Mouse (Mus musculus): ENCODE measurements around the gene Zfp706.

- TF ChIP-seq CTCF (IDR thresholded peaks at IDR 0.05; ENCODE audit: low read depth, low read length): peak; percentile 13; the same call in 1 of the 2 replicates
- TF ChIP-seq POLR2A (IDR thresholded peaks at IDR 0.05; ENCODE audit: extremely low read depth, insufficient read depth, low read length): no peak
Measured at GRCm38 (mm10) chr15:36969794-36970193, 37.8 kb downstream of the Zfp706 start.
